Mouse (Mus musculus) right cerebral cortex, postnatal 36 days (tissue): ENCODE data around the gene Dclk2.
A peak's percentile ranks its signal among the peaks of the same experiment; 100 is the strongest.

Experiments used
- DNase-seq, 2 experiments: peaks; one replicate each; pipeline ENCODE4 v3.0.0; 2022; ENCODE audit warnings: low spot score in 2 of 2, mixed read lengths in 1 of 2

The Dclk2 gene

GRCm38 (mm10) chr3:86894491-86894890 lies 26.2 kb downstream of the Dclk2 start:
- no peak for DNase-seq

- no peak for DNase-seq
Measured at GRCm38 (mm10) chr3:86887512-86887911, 33.1 kb downstream of the Dclk2 start.

- no peak for DNase-seq
Measured at GRCm38 (mm10) chr3:86885180-86885579, 35.5 kb downstream of the Dclk2 start.

- no peak for DNase-seq
Measured at GRCm38 (mm10) chr3:86884481-86884880, 36.2 kb downstream of the Dclk2 start.

GRCm38 (mm10) chr3:86883985-86884384 lies 36.7 kb downstream of the Dclk2 start:
- no peak for DNase-seq

- DNase-seq: no peak
Measured at GRCm38 (mm10) chr3:86875912-86876311, 44.7 kb downstream of the Dclk2 start.

- DNase-seq: no peak
Measured at GRCm38 (mm10) chr3:86873092-86873600, 47.5 kb downstream of the Dclk2 start.

- no peak for DNase-seq
Measured at GRCm38 (mm10) chr3:86870952-86871351, 49.7 kb downstream of the Dclk2 start.

- DNase-seq: peak in 1 of 2 experiments; percentile 47
Measured at GRCm38 (mm10) chr3:86870411-86870810, 50.2 kb downstream of the Dclk2 start.

GRCm38 (mm10) chr3:86868721-86869120 lies 51.9 kb downstream of the Dclk2 start:
- no peak for DNase-seq

- no peak for DNase-seq
Measured at GRCm38 (mm10) chr3:86863327-86864008, 57.2 kb downstream of the Dclk2 start.

- DNase-seq: peak; percentile 40 to 43
Measured at GRCm38 (mm10) chr3:86862939-86863311, 57.7 kb downstream of the Dclk2 start.

- DNase-seq: no peak
Measured at GRCm38 (mm10) chr3:86862245-86862938, 58.3 kb downstream of the Dclk2 start.

GRCm38 (mm10) chr3:86859791-86860190 lies 60.9 kb downstream of the Dclk2 start:
- no peak for DNase-seq

- DNase-seq: no peak
Measured at GRCm38 (mm10) chr3:86858699-86859098, 62.0 kb downstream of the Dclk2 start.

GRCm38 (mm10) chr3:86857833-86858398 lies 62.7 kb downstream of the Dclk2 start:
- DNase-seq: no peak

- DNase-seq: no peak
Measured at GRCm38 (mm10) chr3:86852867-86853266, 67.8 kb downstream of the Dclk2 start.

- DNase-seq: no peak
Measured at GRCm38 (mm10) chr3:86851131-86851530, 69.5 kb downstream of the Dclk2 start.

GRCm38 (mm10) chr3:86850394-86851030 lies 70.1 kb downstream of the Dclk2 start:
- no peak for DNase-seq

- DNase-seq: no peak
Measured at GRCm38 (mm10) chr3:86849337-86849736, 71.3 kb downstream of the Dclk2 start.

- no peak for DNase-seq
Measured at GRCm38 (mm10) chr3:86847536-86847935, 73.1 kb downstream of the Dclk2 start.

GRCm38 (mm10) chr3:86846036-86846435 lies 74.6 kb downstream of the Dclk2 start:
- DNase-seq: no peak
